Mouse (Mus musculus) stomach, postnatal 0 days (tissue): Measurements from ENCODE around the gene Lrch3. TPM values are rescaled to one million over a fixed set of nuclear protein-coding genes. Genes with fewer than 3 reads are reported as not detected.
"Not testable (repeated sequence)": the region's sequence is repeated elsewhere in the genome, so short reads cannot be mapped to it uniquely, and the experiment has no call there.

Source experiments
- ATAC-seq: fragments of 200-750 bp; cut with Nextera tagmentation; 2 replicates; pipeline ENCODE4 v1.8.0; 2017; ENCODE audit not compliant: low FRiP score, low TSS enrichment
- DNase-seq: peaks from one replicate; pipeline ENCODE4 v3.0.0-alpha.2; 2016; ENCODE audit warnings: low spot score
- H3K27ac ChIP-seq: fragments of 300-500 bp; sonication (generic); replicated peaks from 2 replicates; pipeline ENCODE4 v1.5.1; 2014; ENCODE audit warnings: mild to moderate bottlenecking, control low read depth
- H3K27me3 ChIP-seq: fragments of 300-500 bp; sonication (generic); 2 replicates; pipeline ENCODE4 v1.6.1; 2014; ENCODE audit warnings: low read length; ENCODE audit not compliant: control insufficient read depth, insufficient read depth
- H3K36me3 ChIP-seq: fragments of 300-500 bp; sonication (generic); 2 replicates; pipeline ENCODE4 v1.6.1; 2014; ENCODE audit warnings: low read length, mixed read lengths; ENCODE audit not compliant: control insufficient read depth, insufficient read depth
- H3K4me1 ChIP-seq: fragments of 300-500 bp; sonication (generic); replicated peaks from 2 replicates; pipeline ENCODE4 v1.6.1; 2014; ENCODE audit warnings: antibody characterized with exemption; ENCODE audit not compliant: control insufficient read depth, insufficient read depth
- H3K4me2 ChIP-seq: fragments of 300-500 bp; sonication (generic); replicated peaks from 2 replicates; pipeline ENCODE4 v1.6.1; 2014; ENCODE audit warnings: low read depth, mild to moderate bottlenecking, control low read depth, moderate library complexity
- H3K4me3 ChIP-seq: fragments of 300-500 bp; sonication (generic); 2 replicates; pipeline ENCODE4 v1.5.1; 2014; ENCODE audit warnings: low read depth, low read length, control low read depth
- H3K9ac ChIP-seq: fragments of 300-500 bp; sonication (generic); 2 replicates; pipeline ENCODE4 v1.6.1; 2014; ENCODE audit warnings: mild to moderate bottlenecking, low read length, control low read depth, mixed read lengths
- H3K9me3 ChIP-seq: fragments of 300-500 bp; sonication (generic); 2 replicates; pipeline ENCODE4 v1.6.1; 2016; ENCODE audit warnings: low read length; ENCODE audit not compliant: control insufficient read depth
- CTCF ChIP-seq: IDR thresholded peaks from 2 replicates; pipeline ENCODE4 v1.5.1; 2016; ENCODE audit warnings: antibody characterized with exemption, low read depth, mild to moderate bottlenecking, moderate library complexity
- EP300 ChIP-seq: optimal IDR thresholded peaks from 2 replicates; pipeline ENCODE3; 2016; ENCODE audit warnings: antibody characterized with exemption
- WGBS: fragments of 180-500 bp; shearing (Covaris S2); extraction: QIAGEN DNeasy Blood & Tissue Kit; methylation state at CpG from one replicate; pipeline ENCODE4 v1.1.7; 2014; 5-methylcytosine and 5-hydroxymethylcytosine counted together
- polyA plus RNA-seq: library from polyadenylated mRNA; unstranded; fragments of >200 nt; fragmentation: Nextera tagmentation; extraction: Ambion mirVana; gene quantifications from 2 replicates; pipeline ENCODE4 v1.2.1, GENCODE M21; 2015

Gene Lrch3
- polyA plus RNA-seq, 1 experiment from 2014 or later: 8.1 TPM

DNA sequence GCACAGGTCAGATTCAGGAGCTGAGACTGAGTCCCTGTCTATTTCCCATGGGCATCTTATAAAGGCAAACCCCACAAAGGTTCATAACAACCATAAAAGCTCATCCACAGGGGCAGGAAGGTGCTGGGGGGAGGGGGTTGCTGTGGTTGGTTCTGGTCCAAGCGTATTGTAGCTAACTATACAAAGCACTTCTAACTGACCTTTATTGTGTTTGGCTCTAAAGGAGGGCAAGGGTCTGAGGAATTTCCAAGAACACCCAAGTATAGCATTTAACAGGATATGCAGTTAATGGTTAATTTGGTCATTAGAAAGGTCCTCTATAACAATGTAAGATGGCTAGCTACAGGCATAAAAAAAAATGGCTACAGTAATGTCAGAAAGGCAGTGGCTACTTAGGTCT lies 128.8 kb downstream of the Lrch3 start:
- Histone ChIP-seq H3K27ac (no peak overlapping the region), H3K36me3 (no peaks in the 10 kb centered on the region), H3K27me3 (no peaks in the 10 kb centered on the region), H3K4me3 (no peak overlapping the region), H3K9me3 (no peaks in the 10 kb centered on the region), H3K4me1 (no peaks in the 10 kb centered on the region), H3K9ac (no peak overlapping the region), H3K4me2 (no peak overlapping the region)
- no peak for TF ChIP-seq EP300
- TF ChIP-seq CTCF: no peak
- no peak for DNase-seq
- 84% methylated on average over 1 of the region's 1 CpGs for WGBS
- ATAC-seq: no peak

DNA sequence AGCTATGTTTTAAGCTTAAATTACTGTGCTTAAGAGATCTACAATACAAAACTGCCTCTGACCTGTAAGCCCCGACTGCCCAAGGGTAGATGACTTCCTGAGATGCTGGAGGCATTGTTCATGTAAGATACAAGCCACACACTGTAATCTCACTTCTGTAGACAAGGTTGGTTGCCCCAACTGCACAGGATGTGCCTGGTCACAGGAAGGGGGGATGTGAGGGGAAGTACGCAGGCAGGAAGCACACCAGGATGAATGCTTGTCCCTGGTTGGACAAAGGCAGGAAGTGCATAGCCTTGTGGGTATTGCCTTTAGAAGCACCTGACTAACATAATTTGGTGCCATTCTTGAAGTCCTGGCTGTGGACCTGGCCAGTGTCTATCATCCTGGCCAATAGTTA lies 129.4 kb downstream of the Lrch3 start:
- H3K27me3 ChIP-seq: no peaks in the 10 kb centered on the region
- DNase-seq (no peak), ATAC-seq (no peak)
- no peaks in the 10 kb centered on the region for H3K36me3 ChIP-seq
- H3K4me2 ChIP-seq: no peak overlapping the region
- 69% methylated on average over 2 of the region's 2 CpGs for WGBS
- H3K9me3 ChIP-seq: no peaks in the 10 kb centered on the region
- TF ChIP-seq EP300 (no peak), CTCF (no peak)
- H3K9ac ChIP-seq: no peak overlapping the region
- H3K27ac ChIP-seq: no peak overlapping the region
- H3K4me1 ChIP-seq: no peaks in the 10 kb centered on the region
- no peak overlapping the region for H3K4me3 ChIP-seq

DNA sequence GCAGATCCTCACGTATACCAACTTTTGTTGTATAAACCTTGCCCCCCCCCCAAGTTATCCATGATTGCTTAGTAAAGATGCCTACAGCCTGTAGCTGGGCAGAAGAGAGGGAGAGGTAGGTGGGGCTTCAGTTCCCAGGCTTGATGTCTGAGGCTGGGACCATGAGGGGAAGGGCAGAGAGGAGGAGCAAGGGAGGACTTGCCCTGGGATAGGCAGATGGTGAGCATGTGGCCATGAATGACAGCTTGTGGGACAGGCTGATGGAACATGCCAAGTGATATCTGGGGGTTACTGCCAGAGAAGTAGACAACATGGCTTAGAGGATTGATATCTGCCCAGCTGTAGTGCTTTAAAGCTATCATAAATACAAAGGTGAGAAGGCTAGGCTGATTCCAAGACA lies 134.1 kb downstream of the Lrch3 start:
- Histone ChIP-seq H3K9ac (no peak overlapping the region), H3K9me3 (no peaks in the 10 kb centered on the region), H3K27ac (no peak overlapping the region), H3K36me3 (no peaks in the 10 kb centered on the region), H3K4me2 (no peak overlapping the region), H3K4me1 (no peaks in the 10 kb centered on the region), H3K4me3 (no peak overlapping the region), H3K27me3 (no peaks in the 10 kb centered on the region)
- TF ChIP-seq EP300 (no peak), CTCF (no peak)
- no peak for ATAC-seq
- no peak for DNase-seq
- 92% methylated on average over 1 of the region's 1 CpGs for WGBS

DNA sequence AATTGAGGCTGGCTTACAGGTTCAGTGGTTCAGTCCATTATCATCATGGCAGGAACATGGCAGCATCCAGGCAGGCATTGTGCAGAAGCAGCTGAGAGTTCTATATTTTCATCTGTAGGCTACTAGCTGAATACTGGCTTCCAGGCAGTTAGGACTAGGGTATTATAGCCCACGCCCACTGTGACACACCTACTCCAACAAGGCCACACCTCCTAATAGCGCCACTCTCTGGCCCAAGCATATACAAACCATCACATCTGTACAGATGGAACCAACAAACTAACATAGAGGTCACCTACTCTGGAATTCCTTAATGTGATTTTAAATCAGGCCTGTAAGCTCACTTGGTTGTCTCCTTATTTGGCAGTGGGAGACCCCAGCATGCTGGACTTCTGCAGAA lies 134.8 kb downstream of the Lrch3 start:
- 56% methylated on average over 2 of the region's 2 CpGs for WGBS

DNA sequence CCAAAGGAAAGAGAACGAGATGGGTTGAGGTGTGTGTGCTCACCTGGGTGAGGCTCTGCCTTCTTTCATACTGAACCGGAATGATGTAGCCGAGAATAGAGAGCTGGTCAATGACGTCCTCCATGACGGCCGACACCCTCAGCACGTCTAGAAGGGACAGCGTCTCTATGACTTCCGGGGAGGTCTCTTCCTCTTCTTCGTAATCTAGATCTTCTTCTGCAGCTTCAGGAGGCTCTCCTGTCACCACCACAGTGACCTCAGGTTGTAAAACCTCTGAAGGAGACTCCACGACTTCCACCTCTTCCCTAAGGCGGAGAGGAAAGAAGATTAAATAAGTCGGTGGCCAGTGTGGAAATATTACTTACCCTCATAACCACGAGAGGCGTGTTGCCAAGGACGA lies 135.9 kb downstream of the Lrch3 start:
- no peak overlapping the region for H3K4me2 ChIP-seq
- TF ChIP-seq EP300 (no peak), CTCF (no peak)
- no peak overlapping the region for H3K27ac ChIP-seq
- no peaks in the 10 kb centered on the region for H3K36me3 ChIP-seq
- H3K4me1 ChIP-seq: no peaks in the 10 kb centered on the region
- H3K9me3 ChIP-seq: no peaks in the 10 kb centered on the region
- ATAC-seq: no peak
- no peak for DNase-seq
- H3K27me3 ChIP-seq: no peaks in the 10 kb centered on the region
- WGBS: 92% methylated on average over 16 of the region's 16 CpGs
- H3K4me3 ChIP-seq: no peak overlapping the region
- H3K9ac ChIP-seq: no peak overlapping the region

More for the DNA sequence above, 134.8 kb downstream of the Lrch3 start:
- DNase-seq (no peak), ATAC-seq (no peak)
- no peaks in the 10 kb centered on the region for H3K9me3 ChIP-seq
- H3K4me3 ChIP-seq: no peak overlapping the region
- H3K9ac ChIP-seq: no peak overlapping the region
- H3K27me3 ChIP-seq: no peaks in the 10 kb centered on the region
- no peaks in the 10 kb centered on the region for H3K4me1 ChIP-seq
- no peak overlapping the region for H3K4me2 ChIP-seq
- TF ChIP-seq EP300 (no peak), CTCF (no peak)
- no peaks in the 10 kb centered on the region for H3K36me3 ChIP-seq
- no peak overlapping the region for H3K27ac ChIP-seq

DNA sequence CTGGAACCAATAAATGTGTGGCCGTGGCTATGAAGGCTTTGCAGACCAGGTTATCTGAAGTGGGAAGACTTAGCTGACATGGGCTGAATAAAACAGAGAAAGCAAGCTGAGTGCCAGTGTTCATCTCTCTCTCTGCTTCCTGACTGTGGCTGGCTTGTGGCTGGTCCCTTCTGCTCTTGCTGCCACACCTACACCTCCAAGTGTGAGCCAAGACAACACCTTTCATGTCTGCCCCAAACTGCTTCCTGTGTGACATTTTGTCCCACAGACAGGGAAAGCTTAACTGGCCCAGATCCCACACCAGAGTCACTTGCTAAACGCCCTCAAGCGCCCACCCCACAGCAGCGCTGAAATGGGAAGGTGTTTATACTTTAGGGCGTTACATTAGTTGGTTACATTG lies 139.2 kb downstream of the Lrch3 start:
- no peak for TF ChIP-seq CTCF
- H3K9ac ChIP-seq: no peak overlapping the region
- H3K4me2 ChIP-seq: no peak overlapping the region
- no peak overlapping the region for H3K4me3 ChIP-seq
- DNase-seq: no peak
- 73% methylated on average over 5 of the region's 5 CpGs for WGBS
- no peaks in the 10 kb centered on the region for H3K27me3 ChIP-seq
- no peak overlapping the region for H3K27ac ChIP-seq
- H3K9me3 ChIP-seq: no peaks in the 10 kb centered on the region
- peaks cover 6% of the 10 kb centered on the region for H3K4me1 ChIP-seq
- 0 out of 2 replicates have a peak, but pooled peaks cover 3% of the 10 kb centered on the region for H3K36me3 ChIP-seq
- ATAC-seq: no peak

DNA sequence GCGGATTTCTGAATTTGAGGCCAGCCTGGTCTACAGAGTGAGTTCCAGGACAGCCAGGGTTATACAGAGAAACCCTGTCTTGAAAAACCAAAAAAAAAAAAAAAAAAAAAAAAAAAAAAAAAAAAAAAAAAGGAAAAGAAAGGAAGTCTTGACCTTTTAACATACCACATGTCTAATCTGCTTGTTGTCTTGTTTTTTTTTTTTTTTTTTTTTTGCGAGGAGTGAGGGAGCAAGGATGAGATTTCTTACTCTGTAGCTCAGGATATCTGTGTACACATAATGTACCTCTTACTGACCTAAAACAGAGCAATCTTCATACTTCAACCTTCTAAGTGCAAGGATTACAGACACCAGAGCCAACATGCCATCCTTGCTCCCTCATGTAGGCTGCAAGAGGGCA lies 141.0 kb downstream of the Lrch3 start:
- H3K9me3 ChIP-seq, ATAC-seq, H3K4me3 ChIP-seq, H3K4me1 ChIP-seq, H3K27ac ChIP-seq, H3K27me3 ChIP-seq, H3K4me2 ChIP-seq, H3K9ac ChIP-seq, DNase-seq: not testable (repeated sequence)
- 0 out of 2 replicates have a peak, but pooled peaks cover 10% of the 10 kb centered on the region for H3K36me3 ChIP-seq
- 90% methylated on average over 2 of the region's 2 CpGs for WGBS
